Mouse (Mus musculus): Measurements from ENCODE around the gene Cyth1.

Gene Cyth1

GRCm38 (mm10) chr11:118222917-118223316 lies 25.5 kb downstream of the Cyth1 start:
- DNase-seq: no peak

- DNase-seq: no peak
Observed at GRCm38 (mm10) chr11:118222351-118222885, 26.0 kb downstream of the Cyth1 start.

- DNase-seq: peak; percentile 50
Observed at GRCm38 (mm10) chr11:118220561-118221262, 27.7 kb downstream of the Cyth1 start.

GRCm38 (mm10) chr11:118219066-118219465 lies 29.3 kb downstream of the Cyth1 start:
- no peak for DNase-seq

- no peak for DNase-seq
Observed at GRCm38 (mm10) chr11:118216468-118216867, 31.9 kb downstream of the Cyth1 start.

- DNase-seq: no peak
Observed at GRCm38 (mm10) chr11:118215928-118216458, 32.4 kb downstream of the Cyth1 start.

GRCm38 (mm10) chr11:118212636-118213112 lies 35.7 kb downstream of the Cyth1 start:
- DNase-seq: peak; percentile 48

- DNase-seq: peak; percentile 76
Observed at GRCm38 (mm10) chr11:118211749-118212635, 36.4 kb downstream of the Cyth1 start.

GRCm38 (mm10) chr11:118210962-118211361 lies 37.4 kb downstream of the Cyth1 start:
- DNase-seq: peak; percentile 37

GRCm38 (mm10) chr11:118210116-118210515 lies 38.3 kb downstream of the Cyth1 start:
- DNase-seq: peak; percentile 88

- DNase-seq: peak; percentile 62
Observed at GRCm38 (mm10) chr11:118209376-118209775, 39.0 kb downstream of the Cyth1 start.

- peak; percentile 47 for DNase-seq
Observed at GRCm38 (mm10) chr11:118208672-118209272, 39.6 kb downstream of the Cyth1 start.

GRCm38 (mm10) chr11:118207424-118208033 lies 40.9 kb downstream of the Cyth1 start:
- DNase-seq: no peak

- DNase-seq: no peak
Observed at GRCm38 (mm10) chr11:118206267-118206666, 42.1 kb downstream of the Cyth1 start.

- peak; percentile 35 for DNase-seq
Observed at GRCm38 (mm10) chr11:118203469-118203868, 44.9 kb downstream of the Cyth1 start.

- peak; percentile 89 for DNase-seq
Observed at GRCm38 (mm10) chr11:118202410-118203233, 45.8 kb downstream of the Cyth1 start.

- peak; percentile 83 for DNase-seq
Observed at GRCm38 (mm10) chr11:118201833-118202409, 46.5 kb downstream of the Cyth1 start.

- peak; percentile 66 for DNase-seq
Observed at GRCm38 (mm10) chr11:118200834-118201830, 47.3 kb downstream of the Cyth1 start.

GRCm38 (mm10) chr11:118198296-118198600 lies 50.1 kb downstream of the Cyth1 start:
- DNase-seq: peak; percentile 63

Data from cerebellum, adult 9-11 months (tissue).